Mouse (Mus musculus): Measurements from ENCODE around the gene Atp5b.
"Not testable (repeated sequence)": the region's sequence is repeated elsewhere in the genome, so short reads cannot be mapped to it uniquely, and the experiment has no call there.

Atp5b gene

DNA sequence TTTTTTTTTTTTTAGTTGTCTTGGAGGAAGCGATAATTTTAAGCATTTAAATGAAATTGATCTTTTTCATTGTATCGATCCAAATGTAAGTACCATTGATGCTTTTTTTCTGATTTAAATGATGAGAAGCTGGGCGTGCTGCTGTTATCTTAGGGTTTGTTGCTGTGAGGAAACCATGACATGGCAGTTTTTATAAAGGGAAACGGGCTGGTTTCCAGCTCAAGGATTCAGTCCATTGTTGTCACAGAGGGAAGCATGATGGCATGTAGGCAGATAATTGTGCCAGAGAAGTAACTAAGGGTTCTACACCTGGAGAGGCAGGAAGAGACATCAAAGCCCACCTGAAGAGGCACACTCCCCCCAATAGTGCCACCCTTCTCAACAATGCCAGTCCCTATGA lies 13.9 kb upstream of the Atp5b start:
- no peak for DNase-seq (ENCODE audit: low read depth in 2 of 2, low spot score in 2 of 2)

DNA sequence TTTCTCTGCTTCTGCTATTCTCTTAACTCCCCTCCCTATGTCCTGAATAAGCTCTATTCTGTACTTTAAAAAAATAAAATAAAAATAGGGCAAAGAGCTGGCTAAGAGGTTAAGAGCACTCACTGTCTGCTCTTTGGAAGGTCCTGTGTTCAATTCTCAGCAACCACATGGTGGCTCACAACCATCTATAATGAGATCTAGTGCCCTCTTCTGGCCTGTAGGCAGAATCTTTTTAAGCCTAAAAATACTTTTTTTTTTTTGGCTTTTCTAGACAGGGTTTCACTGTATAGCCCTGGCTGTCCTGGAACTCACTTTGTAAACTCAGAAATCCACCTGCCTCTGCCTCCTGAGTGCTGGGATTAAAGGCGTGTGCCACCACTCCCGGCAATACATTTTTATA lies 12.6 kb upstream of the Atp5b start:
- not testable (repeated sequence) for DNase-seq (ENCODE audit: low read depth in 2 of 2, low spot score in 2 of 2)

DNA sequence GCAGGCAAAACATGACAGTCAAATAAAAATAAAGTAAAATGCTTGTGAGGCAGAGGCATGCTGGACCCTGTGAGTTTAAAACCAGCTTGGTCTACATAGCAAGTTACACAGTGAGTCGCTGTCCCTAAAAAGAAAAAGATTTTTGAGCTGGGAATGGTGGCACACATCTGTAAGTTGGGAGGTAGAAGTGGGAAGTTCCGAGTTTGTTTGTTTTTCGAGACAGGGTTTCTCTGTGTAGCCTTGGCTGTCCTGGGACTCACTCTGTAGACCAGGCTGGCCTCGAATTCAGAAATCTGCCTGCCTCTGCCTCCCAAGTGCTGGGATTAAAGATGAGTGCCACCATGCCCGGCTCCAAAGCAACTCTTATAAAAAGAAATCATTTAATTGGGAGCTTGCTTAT lies 4.8 kb upstream of the Atp5b start:
- DNase-seq (ENCODE audit: low read depth in 2 of 2, low spot score in 2 of 2) = not testable (repeated sequence)

- DNase-seq (ENCODE audit: low read depth in 2 of 2, low spot score in 2 of 2) = no peak
Measured at GRCm38 (mm10) chr10:128080496-128080895, 2.6 kb upstream of the Atp5b start.

DNA sequence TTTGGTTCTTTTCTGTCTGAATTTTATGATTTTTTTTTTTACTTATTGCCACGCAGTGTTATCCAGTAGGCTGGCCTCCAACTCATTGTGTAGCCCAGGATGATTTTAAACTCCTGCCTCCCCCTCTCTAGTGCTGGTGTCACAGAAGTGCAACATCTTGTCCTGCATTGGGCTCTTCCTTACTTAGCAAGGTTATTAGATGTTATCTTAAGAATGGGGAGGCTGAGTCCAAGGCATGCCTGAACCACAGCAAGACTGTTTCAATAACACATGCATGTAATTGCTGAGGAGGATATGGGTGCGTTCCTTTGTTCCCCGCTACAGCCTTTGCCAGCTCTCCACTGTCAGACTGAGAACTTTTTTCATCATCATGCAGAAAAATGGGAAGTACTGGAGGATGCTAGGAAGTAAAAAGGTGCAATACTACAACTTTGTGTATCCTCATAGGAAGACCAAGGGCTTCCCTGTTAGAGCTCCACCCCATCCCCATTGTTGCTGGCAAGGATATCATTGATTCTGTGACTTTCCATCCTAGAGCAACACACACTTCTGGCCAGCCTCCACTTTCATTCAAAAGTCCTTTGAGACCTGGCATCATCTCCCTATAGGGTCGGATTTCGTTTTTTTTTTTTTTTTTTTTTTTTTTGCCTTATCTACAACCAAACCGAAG lies 1.1 kb upstream of the Atp5b start:
- no peak for DNase-seq (ENCODE audit: low read depth in 2 of 2, low spot score in 2 of 2)

- DNase-seq (ENCODE audit: low read depth in 2 of 2, low spot score in 2 of 2) = no peak
Measured at GRCm38 (mm10) chr10:128082477-128082808, 630 bp upstream of the Atp5b start.

GRCm38 (mm10) chr10:128083688-128084087 lies 615 bp downstream of the Atp5b start:
- no peak for DNase-seq (ENCODE audit: low read depth in 2 of 2, low spot score in 2 of 2)

DNA sequence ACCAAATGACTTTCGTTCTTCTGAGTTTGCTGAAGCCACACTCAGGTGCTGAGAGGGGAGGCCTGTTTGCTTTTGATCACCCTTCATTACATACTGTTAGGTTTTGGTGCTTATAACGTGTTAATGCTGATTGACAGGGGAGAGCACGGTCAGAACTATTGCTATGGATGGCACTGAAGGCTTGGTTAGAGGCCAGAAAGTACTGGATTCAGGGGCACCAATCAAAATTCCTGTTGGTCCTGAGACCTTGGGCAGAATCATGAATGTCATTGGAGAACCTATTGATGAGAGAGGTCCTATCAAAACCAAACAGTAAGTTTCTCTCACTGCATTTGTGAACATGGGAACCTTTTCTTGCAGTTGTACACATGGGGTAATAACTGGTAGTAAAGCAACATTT lies 1.1 kb downstream of the Atp5b start:
- DNase-seq (ENCODE audit: low read depth in 2 of 2, low spot score in 2 of 2) = no peak

- peak; percentile 14 to 28 for DNase-seq (ENCODE audit: low read depth in 2 of 2, low spot score in 2 of 2)
Measured at GRCm38 (mm10) chr10:128086391-128086790, 3.3 kb downstream of the Atp5b start.

DNA sequence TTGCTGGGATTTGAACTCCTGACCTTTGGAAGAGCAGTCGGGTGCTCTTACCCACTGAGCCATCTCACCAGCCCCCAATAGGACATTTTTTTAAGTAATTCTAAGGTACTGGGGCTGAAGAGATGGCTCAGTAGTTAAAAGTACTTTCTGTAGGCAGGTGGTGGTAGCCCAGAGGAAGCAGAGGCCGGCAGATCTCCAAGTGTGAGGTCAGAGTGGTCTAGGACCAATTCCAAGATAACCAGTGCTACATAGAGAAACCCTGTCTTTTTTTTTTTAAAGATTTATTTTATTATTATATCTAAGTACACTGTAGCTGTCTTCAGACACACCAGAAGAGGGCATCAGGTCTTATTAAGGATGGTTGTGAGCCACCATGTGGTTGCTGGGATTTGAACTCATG lies 4.1 kb downstream of the Atp5b start:
- DNase-seq (ENCODE audit: low read depth in 2 of 2, low spot score in 2 of 2) = not testable (repeated sequence)

DNA sequence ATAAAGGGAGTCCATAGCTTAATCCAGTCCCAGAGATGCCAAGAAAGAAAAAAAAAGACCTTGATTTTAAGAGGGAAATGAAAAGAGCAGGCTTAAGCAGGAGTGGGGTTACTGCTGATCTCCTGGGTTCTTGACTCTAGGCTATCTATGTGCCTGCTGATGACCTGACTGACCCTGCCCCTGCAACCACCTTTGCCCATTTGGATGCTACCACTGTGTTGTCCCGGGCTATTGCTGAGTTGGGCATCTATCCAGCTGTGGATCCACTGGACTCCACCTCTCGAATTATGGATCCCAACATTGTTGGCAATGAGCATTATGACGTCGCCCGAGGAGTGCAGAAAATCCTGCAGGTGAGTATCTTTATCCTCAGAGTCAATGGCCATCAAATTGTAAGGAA lies 5.1 kb downstream of the Atp5b start:
- DNase-seq (ENCODE audit: low read depth in 2 of 2, low spot score in 2 of 2) = no peak

DNA sequence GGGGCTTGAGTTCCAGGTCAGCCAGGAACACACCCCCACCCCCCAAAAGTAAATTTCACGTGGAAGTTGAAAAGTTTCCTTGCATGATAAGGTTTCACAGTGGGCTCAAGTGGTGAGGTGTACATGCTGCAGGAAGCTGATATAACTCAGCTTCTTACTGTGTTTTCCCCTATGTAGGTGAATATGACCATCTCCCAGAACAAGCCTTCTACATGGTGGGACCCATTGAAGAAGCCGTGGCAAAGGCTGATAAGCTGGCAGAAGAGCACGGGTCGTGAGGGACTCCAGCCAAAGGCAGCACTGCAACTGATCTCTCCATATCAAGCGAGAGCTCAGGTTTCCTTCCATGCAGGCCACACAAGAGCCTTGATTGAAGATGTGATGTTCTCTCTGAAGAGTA lies 6.8 kb downstream of the Atp5b start:
- no peak for DNase-seq (ENCODE audit: low read depth in 2 of 2, low spot score in 2 of 2)

- peak; percentile 86 to 95 for DNase-seq (ENCODE audit: low read depth in 2 of 2, low spot score in 2 of 2)
Measured at GRCm38 (mm10) chr10:128090651-128091563, 7.8 kb downstream of the Atp5b start.

GRCm38 (mm10) chr10:128091564-128092505 lies 8.8 kb downstream of the Atp5b start, which contains the start of gene Baz2a:
Gene Baz2a, plus strand, starts transcription at chr10:128091577.
- peak; percentile 36 to 54 for DNase-seq (ENCODE audit: low read depth in 2 of 2, low spot score in 2 of 2)

DNA sequence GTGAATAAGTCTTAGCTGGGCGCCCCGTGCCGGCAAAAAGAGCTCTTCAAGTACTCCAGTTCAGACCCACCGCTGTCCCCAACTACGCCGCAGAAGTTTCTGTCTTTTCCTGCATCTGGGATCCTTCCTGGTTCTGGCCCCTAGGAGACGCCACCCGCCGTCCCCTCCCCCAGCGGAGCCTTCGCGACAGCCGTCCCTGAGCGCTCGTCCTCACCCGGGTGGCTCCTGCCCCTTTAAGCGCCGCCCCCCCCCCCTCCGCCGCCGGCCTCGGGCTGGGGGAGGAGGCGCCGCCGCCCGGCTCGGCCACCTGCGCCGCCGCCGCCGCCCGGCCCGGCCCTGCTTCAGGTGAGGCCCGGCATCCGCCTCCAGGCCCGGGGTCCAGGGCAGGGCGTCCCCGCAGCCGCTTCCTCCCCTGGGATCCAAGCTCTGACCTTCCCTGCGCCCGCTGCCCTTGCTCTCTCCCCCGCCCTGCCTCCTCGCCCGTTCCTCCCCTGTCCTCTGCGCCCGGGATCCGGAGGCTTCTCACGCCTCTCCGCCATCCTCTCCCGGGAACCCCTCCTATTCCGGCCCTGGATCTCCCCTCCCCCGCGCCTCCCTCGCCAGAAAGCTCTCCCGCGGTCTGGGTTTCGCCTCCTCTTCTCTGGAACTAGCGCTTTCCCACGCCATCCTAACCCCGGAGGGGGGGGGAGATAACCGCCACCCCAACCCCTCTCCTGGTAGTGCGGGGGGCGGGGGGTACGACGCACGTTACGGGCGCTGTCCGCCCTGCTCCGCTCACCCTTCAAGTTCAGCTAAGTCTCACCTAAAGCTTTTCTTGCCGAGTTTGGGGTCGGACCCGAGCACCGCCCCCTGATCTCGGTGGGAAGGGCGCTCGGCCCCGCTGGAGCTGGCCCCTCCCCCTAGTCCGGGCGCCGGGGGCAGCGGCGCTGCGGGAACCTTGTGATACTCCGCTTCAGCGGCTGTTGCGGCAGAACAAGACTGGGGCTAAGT lies 9.7 kb downstream of the Atp5b start:
- peak; percentile 30 to 31 for DNase-seq (ENCODE audit: low read depth in 2 of 2, low spot score in 2 of 2)

- peak in 1 of 2 experiments; percentile 30 for DNase-seq (ENCODE audit: low read depth in 2 of 2, low spot score in 2 of 2)
Measured at GRCm38 (mm10) chr10:128093496-128094294, 10.6 kb downstream of the Atp5b start.

- peak; percentile 79 to 86 for DNase-seq (ENCODE audit: low read depth in 2 of 2, low spot score in 2 of 2)
Measured at GRCm38 (mm10) chr10:128094340-128094968, 11.4 kb downstream of the Atp5b start.

DNA sequence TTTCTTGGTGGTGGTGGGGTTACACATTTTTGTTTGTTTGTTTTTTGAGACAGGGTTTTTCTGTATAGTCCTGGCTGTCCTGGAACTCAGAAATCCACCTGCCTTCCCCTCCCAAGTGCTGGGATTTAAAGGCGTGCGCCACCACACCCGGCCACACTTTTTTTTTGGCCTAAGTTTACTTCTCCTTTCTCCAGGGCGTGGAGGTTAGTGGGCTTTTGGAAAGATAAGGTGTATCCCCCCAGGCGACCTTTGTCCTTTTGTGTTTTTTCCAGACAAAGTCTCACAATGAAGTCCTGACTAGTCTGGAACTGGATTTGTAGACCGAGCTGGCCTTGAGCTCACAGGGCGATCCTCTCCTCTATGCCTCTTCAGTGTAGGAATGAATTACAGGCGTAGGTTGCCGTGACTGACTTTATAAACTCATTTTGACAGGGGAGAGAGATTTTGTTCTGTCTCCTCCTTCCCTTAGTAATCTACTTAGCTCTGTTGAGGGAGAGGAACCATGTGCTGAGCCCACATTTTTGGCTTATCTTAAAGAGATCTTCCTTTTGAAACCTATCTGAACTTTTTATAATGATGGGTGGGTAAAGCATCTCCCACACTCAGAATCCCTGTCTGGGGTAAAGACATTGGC lies 12.0 kb downstream of the Atp5b start:
- DNase-seq (ENCODE audit: low read depth in 2 of 2, low spot score in 2 of 2) = no peak
